Mouse (Mus musculus): ENCODE results near the gene Spout1.

Gene Spout1

DNA sequence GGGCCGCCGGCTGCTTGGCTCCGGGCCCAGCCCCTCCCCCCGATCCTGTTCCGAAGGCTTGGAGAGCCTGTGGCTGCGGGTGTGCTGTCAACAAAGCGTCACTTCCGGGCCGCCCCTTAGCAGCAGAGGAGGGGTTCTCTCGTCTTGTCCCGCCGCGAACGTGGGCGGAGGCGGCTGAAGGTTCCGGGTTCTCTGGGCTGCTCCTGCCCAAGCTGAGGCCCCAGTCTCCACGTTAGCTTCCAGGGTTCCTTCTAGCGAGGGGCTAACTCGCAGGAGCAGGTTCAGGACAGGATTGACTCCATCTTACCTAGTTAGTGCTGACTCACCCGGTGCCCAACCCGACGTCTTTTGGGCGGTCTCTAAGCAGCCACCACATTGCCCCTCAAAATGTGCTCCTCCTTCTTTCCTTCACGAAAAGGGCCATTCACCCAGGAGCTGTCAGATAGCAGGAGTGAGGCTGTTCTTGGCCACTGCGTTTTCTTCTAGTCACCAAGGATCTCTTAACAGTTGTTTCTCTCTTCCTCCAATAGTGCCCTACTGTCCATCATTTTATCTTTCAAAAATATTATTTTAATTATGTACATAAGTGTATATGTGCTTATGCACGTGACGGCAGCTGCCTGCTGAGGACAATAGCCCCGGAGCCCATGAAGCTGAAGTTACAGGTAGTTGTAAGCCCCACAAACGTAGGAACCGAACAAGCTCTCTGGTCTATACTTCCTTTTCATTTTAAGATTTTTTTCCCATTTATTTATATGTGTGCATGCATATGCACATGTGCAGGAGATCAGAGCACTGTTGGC lies 53.6 kb downstream of the Spout1 start, which contains the start of gene Zer1:
Gene Zer1, minus strand, starts transcription at position 114 of the 803 bp plus-strand sequence.
- peak; percentile 87 to 90 for DNase-seq

GRCm38 (mm10) chr2:30123729-30124471 lies 54.4 kb downstream of the Spout1 start:
- no peak for DNase-seq

Measured in thymus, adult 18-20 months (tissue).